Mouse (Mus musculus) retina, postnatal 1 day (tissue): ENCODE results near the gene Zfp712.
A peak's percentile ranks its signal among the peaks of the same experiment; 100 is the strongest.

ENCODE experiments used
- DNase-seq: peaks from one replicate; pipeline ENCODE4 v3.0.0-alpha.2; 2012

Gene Zfp712

DNA sequence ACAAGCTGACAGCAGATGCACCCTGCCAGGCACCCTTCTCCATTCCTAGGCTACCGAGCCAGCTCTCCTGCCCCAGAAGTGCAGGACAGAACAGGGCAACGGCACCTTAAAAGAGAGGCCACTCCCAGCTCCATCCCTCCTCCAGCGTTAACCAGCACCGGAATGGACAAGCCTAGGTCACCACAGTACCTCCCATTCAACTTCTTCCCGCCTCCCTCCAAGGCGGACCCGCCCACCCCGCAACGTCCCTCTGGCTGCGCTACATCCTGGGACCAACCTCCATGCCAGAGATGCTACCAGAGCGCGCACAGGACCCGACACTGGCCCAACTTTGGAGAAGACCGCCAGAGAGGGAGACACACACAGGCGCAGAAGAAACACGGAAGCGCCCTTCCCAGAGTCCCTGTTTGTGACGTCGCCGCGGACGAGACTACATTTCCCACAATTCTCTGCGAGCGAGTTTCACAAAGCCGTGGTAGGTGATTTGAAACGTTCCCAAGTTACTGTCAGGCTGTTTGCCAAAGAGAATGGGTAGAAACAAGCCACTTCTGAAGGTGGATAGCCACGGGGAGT is at the start of gene Zfp712:
TSS of gene Zfp712 (minus strand) at position 385 of the 573 bp plus-strand sequence.
- DNase-seq, result peak; percentile 95

- no peak for DNase-seq
Observed at GRCm38 (mm10) chr13:67108821-67109206, 47.8 kb upstream of the Zfp712 start.

DNA sequence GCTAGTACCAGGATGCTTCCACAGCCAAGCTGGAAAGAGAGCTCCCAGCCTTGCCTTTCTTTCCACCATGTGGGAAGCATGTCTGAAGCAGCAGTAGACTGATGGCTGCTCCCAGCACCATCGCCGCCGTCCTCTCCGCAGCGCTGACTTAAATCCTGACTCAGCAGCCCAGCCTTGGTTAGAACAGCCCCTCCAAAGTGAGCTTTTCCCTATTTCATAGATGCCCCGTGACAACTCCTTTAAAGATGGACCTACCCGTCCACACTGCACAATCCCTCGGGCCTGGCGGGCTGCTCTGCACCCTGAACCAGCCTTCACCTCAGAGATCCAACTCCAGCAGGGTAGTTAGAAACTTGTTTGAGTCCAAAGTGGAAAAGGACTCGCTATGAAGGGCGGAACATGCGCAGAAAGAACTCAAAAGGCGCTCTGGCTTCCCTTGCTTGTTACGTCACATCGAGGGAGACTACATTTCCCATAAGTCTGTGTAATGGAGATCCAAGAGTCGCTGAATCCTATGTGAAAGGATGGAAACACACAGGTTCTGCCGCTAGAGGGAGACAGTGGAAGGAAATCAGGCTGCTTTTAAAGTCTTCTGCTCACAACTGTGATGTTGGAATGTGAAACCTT is 47.3 kb upstream of the Zfp712 start, which contains the start of gene Gm28557:
TSS of gene Gm28557 (minus strand) at position 411 of the 627 bp plus-strand sequence.
- peak; percentile 98 for DNase-seq

- no peak for DNase-seq
Observed at GRCm38 (mm10) chr13:67107681-67108080, 46.7 kb upstream of the Zfp712 start.

- no peak for DNase-seq
Observed at GRCm38 (mm10) chr13:67097876-67098275, 36.9 kb upstream of the Zfp712 start, which contains the start of gene Zfp708. Zfp708 (minus strand) TSS chr13:67097976.

- no peak for DNase-seq
Observed at GRCm38 (mm10) chr13:67090154-67090553, 29.2 kb upstream of the Zfp712 start.

DNA sequence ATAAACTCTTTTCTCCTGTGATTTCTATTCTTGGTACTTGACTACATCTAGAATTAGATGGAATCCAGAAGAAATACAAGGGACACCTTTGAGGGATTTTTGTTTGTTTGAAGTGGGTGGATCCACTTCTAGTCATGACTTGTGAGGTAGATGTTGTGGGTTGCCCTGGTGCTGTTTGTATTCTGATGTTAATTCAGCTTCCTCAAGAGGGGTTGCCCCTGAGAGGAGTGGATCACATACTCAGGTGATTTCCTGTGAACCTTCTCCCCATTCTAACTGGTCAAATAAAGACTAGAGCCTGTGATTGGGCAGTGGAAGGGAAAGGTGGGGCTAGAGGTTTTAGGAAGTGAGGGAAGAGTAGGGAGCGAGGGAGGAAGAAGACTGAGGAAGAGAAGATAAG is 21.0 kb upstream of the Zfp712 start:
- peak; percentile 0 for DNase-seq

- DNase-seq, result peak; percentile 88
Observed at GRCm38 (mm10) chr13:67081142-67081713, 20.3 kb upstream of the Zfp712 start.

DNA sequence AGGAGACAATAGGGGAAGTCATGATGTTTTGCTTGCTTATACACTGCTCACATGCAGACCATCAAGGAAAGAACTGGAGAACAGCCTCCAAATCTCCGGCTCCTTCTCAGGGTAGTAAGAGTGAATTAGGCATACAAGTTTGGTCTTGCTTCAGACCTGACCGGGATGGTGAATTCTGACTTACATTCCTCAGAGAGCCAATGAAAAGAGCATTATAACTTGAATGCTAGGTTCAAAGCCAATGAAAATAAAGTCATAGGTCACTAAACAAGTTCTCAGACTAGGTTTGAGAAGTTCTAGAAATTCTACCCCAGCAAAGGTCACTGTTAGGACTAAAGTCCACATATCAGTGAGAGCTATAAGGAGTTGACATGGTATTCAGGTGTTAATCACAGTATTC is 16.3 kb upstream of the Zfp712 start:
- DNase-seq, result no peak

DNA sequence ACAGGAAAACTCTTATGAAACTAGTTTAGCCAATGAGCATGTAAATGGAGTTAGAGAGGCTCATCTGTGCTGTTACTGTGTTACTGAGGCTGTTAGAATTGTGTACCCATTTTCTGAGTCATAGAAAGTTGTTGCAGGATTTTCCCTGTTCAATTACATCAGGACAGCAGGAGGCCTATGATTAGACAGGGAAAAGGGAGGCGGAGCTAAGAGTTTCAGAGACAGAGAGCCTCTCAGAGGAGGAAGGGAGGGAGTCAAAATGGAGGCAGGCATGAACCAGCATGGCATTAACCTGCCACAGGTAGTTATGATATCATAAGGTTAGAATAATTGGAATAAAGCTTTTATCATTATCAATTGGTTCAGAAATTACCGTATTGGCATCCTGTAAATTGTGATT is 11.8 kb upstream of the Zfp712 start:
- DNase-seq, result no peak

GRCm38 (mm10) chr13:67065386-67065785 is 4.4 kb upstream of the Zfp712 start:
- DNase-seq, result no peak

DNA sequence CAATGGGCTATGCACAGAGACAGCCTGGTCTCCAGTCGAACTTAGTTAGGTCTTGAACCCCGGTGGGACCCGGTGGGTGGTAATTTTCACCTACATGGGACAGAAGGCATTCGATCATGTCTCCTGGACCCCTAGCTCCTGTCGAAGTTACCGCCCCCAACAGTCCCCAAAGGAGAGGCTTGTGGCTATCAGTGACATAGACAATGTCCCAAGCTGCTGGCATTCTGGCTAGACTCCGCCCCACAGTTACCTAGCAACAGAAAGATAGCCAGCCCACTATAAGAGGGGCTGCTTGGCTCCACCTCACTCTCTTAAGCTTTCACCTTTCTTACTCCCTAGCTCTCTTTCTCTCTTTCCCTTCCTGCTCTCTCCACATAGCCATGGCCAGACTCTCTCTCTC is 1.5 kb upstream of the Zfp712 start:
- DNase-seq, result no peak

GRCm38 (mm10) chr13:67060161-67060785 is 697 bp downstream of the Zfp712 start:
- peak; percentile 32 for DNase-seq
